Mouse (Mus musculus): ENCODE measurements around the gene Mrtfb.

GRCm38 (mm10) chr16:13426831-13427589, 170.7 kb downstream of the Mrtfb start:
- TF ChIP-seq CTCF (conservative IDR thresholded peaks at IDR 0.05; ENCODE audit: low read length) (no peak), NANOG (IDR thresholded peaks at IDR 0.05; ENCODE audit: borderline replicate concordance, low read length) (no peak)
